Mouse (Mus musculus) left cerebral cortex, adult 2 months (tissue): ENCODE data around the gene 1700001C19Rik. TPM values are rescaled to one million over a fixed set of nuclear protein-coding genes. Genes with fewer than 3 reads are reported as not detected.

Source experiments
- DNase-seq, 2 experiments: peaks; one replicate each; pipeline ENCODE4 v3.0.0; 2021 to 2022; ENCODE audit warnings: low spot score in 2 of 2, mixed read lengths in 1 of 2; ENCODE audit errors: extremely low spot score in 1 of 2
- H3K27ac ChIP-seq: fragments of 200-600 bp; 2 replicates; pipeline ENCODE4 v1.8.1; 2022
- H3K4me3 ChIP-seq: fragments of 200-600 bp; 2 replicates; pipeline ENCODE4 v1.8.1; 2022
- CTCF ChIP-seq: fragments of 200-600 bp; IDR thresholded peaks from 2 replicates; pipeline ENCODE4 v1.8.1; 2022; ENCODE audit warnings: antibody characterized with exemption, mild to moderate bottlenecking, moderate library complexity
- intact Hi-C: fragments of 180-260 bp; cut with DNase I; formaldehyde crosslinking; loops from one replicate; pipeline ENCODE4 v1.15.1; 2025
- long read RNA-seq, 2 experiments: library from polyadenylated mRNA; stranded (forward); transcript quantifications; one replicate each; pipeline ENCODE4 v2.0.0; 2021; ENCODE audit warnings: borderline mapping rate in 2 of 2
- total RNA-seq, 2 experiments: library from RNA; stranded (reverse); gene quantifications; 2 replicates each; pipeline ENCODE4 v1.2.3; 2021

The 1700001C19Rik gene
- not detected for total RNA-seq
- long read RNA-seq, experiment 1, result 0 reads
- long read RNA-seq, experiment 2, result 0 reads

DNA sequence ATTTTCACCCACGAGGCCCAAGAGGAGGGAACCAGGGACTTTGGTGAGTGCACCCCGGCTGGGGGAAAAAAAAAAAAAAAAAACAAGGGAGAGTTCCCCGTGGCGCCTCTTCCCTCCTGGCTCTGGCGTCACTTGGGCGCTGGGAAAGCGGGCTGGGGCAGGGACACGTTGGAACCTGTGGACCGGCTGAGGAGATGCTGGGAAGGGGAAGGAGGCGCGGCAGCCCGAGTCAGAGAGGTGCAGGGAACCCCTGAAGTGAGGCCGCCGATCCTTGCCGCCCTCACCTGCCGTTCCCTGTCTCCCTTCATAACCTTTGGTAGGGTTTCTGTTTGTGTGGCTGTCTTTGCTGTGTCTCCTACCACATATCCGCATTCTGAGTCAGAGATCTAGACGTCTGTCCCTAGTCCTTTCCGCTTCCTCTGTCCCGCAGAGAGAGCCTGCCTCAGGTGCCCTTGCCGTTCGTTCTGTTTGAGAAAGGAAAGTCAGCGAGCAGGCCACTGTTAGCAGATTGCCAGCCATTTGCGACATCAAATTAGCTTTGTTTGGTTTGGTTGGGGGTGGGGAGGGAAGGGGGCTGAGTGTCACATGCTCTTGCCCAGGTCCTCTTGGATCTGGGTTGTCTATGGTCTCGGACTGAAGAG, at the start of gene 1700001C19Rik:
Gene 1700001C19Rik, minus strand, starts transcription at position 470 of the 641 bp plus-strand sequence.
- Histone ChIP-seq H3K27ac (no peak within 1 kb of the TSS), H3K4me3 (peak within 1 kb of the TSS; percentile 38)
- no peak for DNase-seq
- intact Hi-C loops, result no loop called here
- no peak for TF ChIP-seq CTCF

DNA sequence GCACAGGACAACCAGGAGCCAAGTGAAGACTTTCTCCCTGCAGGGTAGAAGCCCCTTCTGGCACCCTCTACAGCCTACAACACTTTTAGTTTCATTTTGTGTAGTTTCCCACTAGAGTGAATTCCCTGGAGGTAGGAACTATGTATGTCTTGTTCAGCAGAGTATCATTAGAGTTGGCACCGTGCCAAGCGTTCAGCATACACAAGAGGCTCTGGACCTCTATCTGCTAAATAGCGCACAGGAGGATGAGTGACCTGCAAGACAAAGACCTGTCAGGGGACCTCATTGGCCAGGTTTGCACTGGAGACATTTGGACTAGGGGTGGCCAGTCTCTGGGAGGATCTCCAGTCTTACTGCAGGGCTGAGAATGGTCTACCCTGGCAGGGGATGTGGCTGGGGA, 48.6 kb upstream of the 1700001C19Rik start:
- intact Hi-C loops, result no loop called here
- no peak for TF ChIP-seq CTCF
- DNase-seq, result no peak
- no peak overlapping the region for H3K27ac ChIP-seq
- H3K4me3 ChIP-seq, result no peak overlapping the region

DNA sequence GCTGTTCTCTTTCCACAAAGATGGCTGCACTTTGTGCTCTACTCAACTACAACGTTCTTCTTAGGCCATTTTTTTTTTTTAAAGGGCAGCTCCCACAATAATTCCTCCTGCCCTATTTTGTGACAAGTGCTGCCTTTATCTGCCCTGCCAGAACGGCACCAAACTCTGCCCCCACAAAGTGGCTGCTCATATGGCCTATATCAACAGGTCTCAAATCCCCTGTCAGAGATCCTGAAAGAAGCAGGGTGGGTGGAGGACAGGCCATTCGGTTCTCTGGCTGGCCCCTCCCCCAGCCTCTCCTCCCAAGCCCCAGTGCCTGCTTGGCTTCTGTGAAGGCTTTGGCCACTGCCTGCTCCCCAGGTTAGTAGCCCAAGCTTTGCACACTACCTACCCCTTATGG, 47.8 kb upstream of the 1700001C19Rik start:
- Histone ChIP-seq H3K4me3 (no peak overlapping the region), H3K27ac (no peak overlapping the region)
- no peak for DNase-seq
- TF ChIP-seq CTCF, result no peak
- intact Hi-C loops, result loop anchor here (5.0 kb wide), 2 partner anchors 78 to 98 kb away; partner anchors contain the start of gene Guca1b

DNA sequence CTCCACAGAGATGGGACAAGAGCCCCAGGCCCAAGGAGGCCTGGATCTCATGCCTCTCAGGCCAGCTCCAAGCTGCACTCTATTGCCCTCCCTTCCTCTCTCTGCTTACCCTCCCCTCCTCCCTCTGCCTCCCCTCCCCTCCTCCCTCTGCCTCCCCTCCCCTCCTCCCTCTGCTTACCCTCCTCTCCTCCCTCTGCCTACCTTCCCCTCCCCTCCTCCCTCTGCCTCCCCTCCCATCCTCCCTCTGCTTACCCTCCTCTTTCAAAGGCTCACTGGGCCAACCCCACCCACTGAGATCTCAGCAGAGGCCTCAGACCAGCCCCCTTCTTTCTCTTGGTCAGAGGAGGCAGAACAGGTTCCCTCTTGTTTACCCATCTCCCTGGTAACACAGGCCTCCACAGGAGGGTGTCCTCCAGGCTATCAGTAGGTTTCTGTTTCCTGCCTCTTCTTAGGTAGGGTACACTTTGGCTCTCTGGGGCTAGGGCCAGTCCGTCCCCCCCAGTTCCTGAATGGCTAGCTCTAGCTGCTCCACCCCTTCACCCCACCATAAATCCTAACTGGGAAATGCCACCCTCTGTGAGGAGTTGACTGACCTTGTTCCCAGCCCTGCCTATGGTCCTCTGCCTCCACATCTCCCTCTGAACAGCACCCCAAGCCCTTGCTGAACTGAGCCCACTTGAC, 47.2 kb upstream of the 1700001C19Rik start:
- intact Hi-C loops, result loop anchor here (5.0 kb wide), 2 partner anchors 77 to 97 kb away; partner anchors contain the start of gene Guca1b
- no peak for DNase-seq
- Histone ChIP-seq H3K27ac (no peak overlapping the region), H3K4me3 (no peak overlapping the region)
- TF ChIP-seq CTCF, result no peak

DNA sequence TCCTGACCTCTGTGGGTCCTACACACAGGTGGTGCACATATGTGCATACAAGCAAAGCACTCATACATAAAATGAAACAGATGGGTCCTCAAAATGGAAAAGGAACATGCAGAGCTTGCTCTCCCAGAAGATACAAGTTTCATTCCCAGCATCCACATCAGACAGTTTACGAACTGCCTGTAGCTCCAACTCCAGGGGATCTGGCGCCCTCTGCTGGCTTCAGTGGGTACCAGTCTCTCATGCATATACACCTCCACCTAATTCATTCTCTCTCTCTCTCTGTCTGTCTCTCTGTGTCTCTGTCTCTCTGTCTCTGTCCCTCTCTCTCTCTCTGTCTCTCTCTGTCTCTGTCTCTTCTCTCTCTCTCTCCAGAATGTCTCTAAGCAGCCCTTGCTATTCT, 45.2 kb upstream of the 1700001C19Rik start:
- DNase-seq, result peak in 1 of 2 experiments; percentile 39
- peak; percentile 65 for TF ChIP-seq CTCF
- intact Hi-C loops, result loop anchor here (5.0 kb wide), 2 partner anchors 75 to 95 kb away; partner anchors contain the start of gene Guca1b
- no peak overlapping the region for H3K4me3 ChIP-seq
- no peak overlapping the region for H3K27ac ChIP-seq

DNA sequence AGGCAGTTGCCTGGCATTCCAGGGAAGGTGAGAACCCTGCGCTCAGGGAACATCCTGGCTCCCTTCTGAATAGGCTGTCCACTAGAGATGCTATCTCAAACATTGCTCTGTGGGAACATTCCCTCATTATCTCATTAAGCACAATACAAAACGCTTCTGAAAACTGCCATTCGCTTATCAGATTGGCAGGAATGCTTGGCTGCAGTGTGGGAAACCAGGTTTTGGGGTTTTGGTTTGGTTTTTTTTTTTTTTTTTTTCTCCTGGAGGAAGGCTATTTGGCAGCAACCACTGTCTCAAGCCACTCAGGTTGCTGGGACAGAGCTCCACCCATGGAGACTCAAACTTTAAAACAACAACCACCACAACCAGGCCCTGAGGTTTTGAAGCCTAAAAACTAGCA, 42.7 kb upstream of the 1700001C19Rik start:
- no peak for DNase-seq
- no peak for TF ChIP-seq CTCF
- intact Hi-C loops, result loop anchor here (5.0 kb wide), 2 partner anchors 73 to 93 kb away; partner anchors contain the start of gene Guca1b
- no peak overlapping the region for H3K27ac ChIP-seq
- no peak overlapping the region for H3K4me3 ChIP-seq

DNA sequence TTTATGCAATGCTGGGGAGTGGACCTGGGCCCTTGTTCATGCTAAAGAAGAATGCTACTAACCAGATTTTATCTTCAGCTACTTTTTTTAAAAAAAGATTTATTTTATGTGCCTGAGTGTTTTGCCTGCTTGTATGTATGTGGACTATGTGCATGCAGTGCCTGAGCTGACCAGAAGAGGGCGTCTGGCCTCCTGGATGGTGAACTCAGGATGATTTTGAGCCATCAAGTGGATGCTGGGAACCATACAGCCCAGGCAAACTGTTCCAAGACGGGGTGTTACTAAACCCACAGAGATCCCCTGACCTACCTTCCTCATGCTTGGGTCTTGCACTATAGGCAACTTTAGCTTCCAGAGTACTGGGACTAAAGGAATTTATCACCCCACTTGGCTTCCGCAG, 38.5 kb upstream of the 1700001C19Rik start:
- Histone ChIP-seq H3K4me3 (no peak overlapping the region), H3K27ac (no peak overlapping the region)
- intact Hi-C loops, result no loop called here
- no peak for DNase-seq
- peak; percentile 28 for TF ChIP-seq CTCF

DNA sequence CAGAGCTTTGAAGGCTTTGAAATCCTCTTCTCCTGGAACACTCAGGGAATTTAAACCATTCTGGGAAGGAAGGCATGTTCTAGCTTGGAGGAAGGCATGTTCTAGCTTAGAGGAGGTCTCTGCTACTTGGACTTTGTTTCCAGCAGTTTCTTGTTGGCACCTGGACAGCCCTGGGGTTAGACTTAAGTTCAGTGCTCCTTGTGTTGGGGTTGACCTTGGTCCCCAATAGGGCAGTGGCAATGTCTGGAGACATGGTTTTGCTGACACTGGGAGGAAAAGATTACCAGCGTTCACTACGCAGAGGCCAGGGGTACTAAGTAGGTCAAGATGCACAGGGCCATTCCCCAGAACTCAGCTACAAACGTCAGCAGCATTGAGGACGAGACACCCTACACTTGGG, 38.0 kb upstream of the 1700001C19Rik start:
- Histone ChIP-seq H3K27ac (no peak overlapping the region), H3K4me3 (no peak overlapping the region)
- TF ChIP-seq CTCF, result no peak
- no peak for DNase-seq
- intact Hi-C loops, result no loop called here

DNA sequence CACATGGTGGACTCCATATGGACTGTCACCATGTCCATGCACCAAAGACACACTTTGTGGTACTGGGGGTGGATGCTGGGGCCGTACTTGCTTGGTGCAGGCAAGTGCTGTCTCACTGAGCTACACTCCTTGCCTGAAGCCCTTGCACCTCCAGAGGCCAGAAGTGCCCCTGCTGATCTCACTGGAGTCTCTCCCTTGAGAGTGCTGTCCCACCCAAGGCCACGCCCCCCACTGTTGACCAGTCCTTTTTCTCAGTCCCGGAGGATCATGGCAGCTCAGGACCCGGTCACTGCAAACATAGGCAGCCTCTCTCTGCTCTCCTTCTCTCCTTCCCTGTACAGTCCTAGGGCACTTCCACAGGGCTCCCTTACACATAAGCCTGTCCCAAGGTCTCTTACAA, 37.1 kb upstream of the 1700001C19Rik start:
- no peak for DNase-seq
- no peak for TF ChIP-seq CTCF

DNA sequence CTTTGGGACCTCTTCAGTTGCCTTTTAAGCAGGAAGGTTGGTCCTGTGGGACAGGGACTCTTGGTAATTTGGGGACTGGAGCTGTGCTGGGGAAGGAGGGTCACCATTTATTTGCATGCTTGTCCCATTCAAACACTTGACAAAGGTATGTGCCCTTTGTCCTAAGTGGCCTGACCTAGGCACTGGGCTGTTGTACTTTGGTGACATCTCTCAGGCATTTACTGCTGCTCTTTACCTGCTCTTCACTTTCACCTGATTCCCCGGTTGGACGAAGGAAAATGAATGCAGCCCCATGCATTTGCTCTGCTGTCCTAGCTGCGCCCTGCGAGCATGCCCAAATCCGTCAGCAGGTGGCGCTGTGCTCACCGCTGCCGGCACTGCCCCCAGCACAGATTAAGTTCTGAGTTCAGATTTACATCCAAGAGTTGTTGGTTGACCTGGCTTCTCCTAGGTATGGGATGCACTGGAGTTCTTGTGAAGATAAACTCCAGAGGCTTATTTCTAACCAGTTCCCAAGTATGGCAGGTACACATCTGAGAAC, 36.3 kb upstream of the 1700001C19Rik start:
- Histone ChIP-seq H3K27ac (no peak overlapping the region), H3K4me3 (no peak overlapping the region)
- DNase-seq, result peak in 1 of 2 experiments; percentile 56
- intact Hi-C loops, result no loop called here
- peak; percentile 86 for TF ChIP-seq CTCF

More for the DNA sequence above, 37.1 kb upstream of the 1700001C19Rik start:
- intact Hi-C loops, result no loop called here
- Histone ChIP-seq H3K27ac (no peak overlapping the region), H3K4me3 (no peak overlapping the region)

DNA sequence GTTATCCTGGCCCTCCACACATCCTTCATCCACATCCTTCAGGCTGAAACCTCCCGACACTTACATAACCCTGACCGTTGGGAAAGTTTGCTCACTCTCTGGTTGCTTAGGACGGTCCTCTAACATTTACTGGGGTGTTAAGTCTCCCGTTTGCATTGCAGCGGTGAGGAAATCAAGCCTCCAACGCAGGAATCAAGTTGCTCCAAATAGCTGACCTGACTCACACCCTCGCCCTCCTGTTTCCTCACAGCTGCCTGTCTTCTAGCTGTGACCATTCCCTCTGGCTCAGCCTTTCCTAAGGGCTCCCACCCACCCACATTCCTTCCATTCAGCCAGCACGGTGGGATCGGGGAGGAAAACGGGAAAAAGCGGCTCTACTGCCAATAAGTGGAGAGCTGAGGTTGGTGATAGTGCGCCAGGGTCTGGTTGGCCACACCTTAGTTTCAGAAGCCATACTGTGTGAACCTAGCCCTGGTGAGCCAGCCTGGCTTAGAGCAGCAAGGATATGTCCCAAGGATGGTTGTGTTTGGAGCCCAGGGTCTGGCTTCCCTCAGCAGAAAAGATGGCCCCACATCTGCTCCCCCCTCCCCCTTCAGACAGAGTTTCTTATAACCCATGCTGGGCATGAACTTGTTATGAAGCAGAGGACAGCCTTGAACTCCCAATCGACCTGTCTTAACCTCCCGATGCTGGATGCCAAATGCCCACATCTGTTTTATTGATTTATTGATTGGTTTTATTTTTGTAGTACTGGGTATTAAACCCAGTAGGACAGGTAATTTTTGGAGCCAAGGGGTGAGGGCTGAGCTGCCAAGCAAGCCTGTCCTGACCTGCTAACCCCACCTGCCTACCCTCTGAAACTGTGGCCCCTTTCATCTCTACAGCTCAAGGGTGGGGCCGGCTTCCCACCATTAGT, 35.5 kb upstream of the 1700001C19Rik start:
- no peak for DNase-seq
- no peak overlapping the region for H3K4me3 ChIP-seq
- intact Hi-C loops, result no loop called here
- TF ChIP-seq CTCF, result no peak
- no peak overlapping the region for H3K27ac ChIP-seq
